Mouse (Mus musculus) stomach, embryonic 15.5 days (tissue): ENCODE data around the gene Eipr1. TPM values are rescaled to one million over a fixed set of nuclear protein-coding genes. Genes with fewer than 3 reads are reported as not detected.

Source experiments
- polyA plus RNA-seq: library from polyadenylated mRNA; unstranded; fragments of >200 nt; fragmentation: Nextera tagmentation; extraction: Ambion mirVana; gene quantifications from 2 replicates; pipeline ENCODE4 v1.2.1, GENCODE M21; 2015

The Eipr1 gene
- polyA plus RNA-seq, 1 experiment from 2014 or later: 29.7 TPM

Other genes starting within 250 kb of the Eipr1 start
- 0.12 TPM in 1 of 2 replicates, not detected in the other for gene Dcdc2c, start 199.4 kb upstream of the Eipr1 start, polyA plus RNA-seq
- not detected in 2 replicates for gene Allc, start 169.3 kb upstream of the Eipr1 start, polyA plus RNA-seq
- gene Colec11, start 128.4 kb upstream of the Eipr1 start, polyA plus RNA-seq: 1.3 and 2.4 TPM in 2 replicates
- gene Rps7, start 115.8 kb upstream of the Eipr1 start, polyA plus RNA-seq: 607 and 697 TPM in 2 replicates
- gene Rnaseh1, start 102.2 kb upstream of the Eipr1 start, polyA plus RNA-seq: 26.5 and 30.6 TPM in 2 replicates
- gene Adi1, start 76.6 kb upstream of the Eipr1 start, polyA plus RNA-seq: 76.7 and 79.8 TPM in 2 replicates
- gene Trappc12, start 1.3 kb upstream of the Eipr1 start, polyA plus RNA-seq: 32.5 and 35.5 TPM in 2 replicates